Mouse (Mus musculus): ENCODE measurements at regions not wholly inside any gene's neighbourhood (a gene's known extent, or its start where the extent isn't known, plus 50 kb on each side); places are given as distances from the start of the nearest gene placed in this dataset.

DNA sequence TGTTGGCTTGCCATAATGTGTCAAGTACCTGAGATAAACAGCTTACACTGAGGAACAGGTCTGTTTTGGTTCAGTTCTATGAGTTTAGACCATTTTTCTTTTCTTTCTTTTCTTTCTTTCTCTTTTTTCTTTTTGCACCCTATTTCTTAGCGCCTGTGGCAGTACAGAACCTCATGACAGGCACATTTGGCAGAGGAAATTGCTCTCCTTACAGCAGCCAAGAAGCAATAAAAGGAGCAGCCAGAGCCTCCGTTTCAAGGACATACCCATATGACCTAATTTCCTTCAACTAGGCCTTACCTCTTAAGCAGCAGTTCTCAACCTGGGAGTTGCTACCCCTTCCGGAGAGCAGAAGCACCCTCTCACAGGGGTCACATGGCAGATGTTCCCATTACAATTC lies 173.9 kb upstream of the Clec14a start:
- DNase-seq (ENCODE audit: low spot score in 2 of 2) = no peak

GRCm38 (mm10) chr12:58441962-58442361 lies 172.9 kb upstream of the Clec14a start:
- DNase-seq (ENCODE audit: low spot score in 2 of 2) = no peak

- no peak for DNase-seq (ENCODE audit: low spot score in 2 of 2)
These were observed 171.6 kb upstream of the Clec14a start for GRCm38 (mm10) chr12:58440666-58441065.

DNA sequence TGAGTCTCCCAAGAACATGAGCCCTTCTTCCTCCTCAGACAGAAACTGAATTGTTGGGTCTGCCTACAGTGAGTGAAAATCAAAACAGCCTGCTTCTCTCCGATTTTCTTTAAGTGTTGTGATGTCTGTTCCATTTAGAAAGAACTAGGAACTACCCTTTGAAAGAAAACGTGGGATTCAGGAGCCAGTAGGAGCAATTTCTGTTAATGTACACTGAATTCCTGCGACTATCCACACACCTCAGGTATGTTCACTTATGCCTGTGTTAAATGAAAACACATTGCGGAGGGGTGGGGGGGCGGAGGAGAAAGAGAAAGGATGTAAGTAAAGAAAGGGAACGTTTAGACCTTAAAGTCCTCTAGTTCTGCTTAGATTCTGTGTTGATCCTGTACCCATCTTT lies 167.9 kb upstream of the Clec14a start:
- no peak for DNase-seq (ENCODE audit: low spot score in 2 of 2)

GRCm38 (mm10) chr12:58434504-58434903 lies 165.4 kb upstream of the Clec14a start:
- DNase-seq (ENCODE audit: low spot score in 2 of 2) = no peak

DNA sequence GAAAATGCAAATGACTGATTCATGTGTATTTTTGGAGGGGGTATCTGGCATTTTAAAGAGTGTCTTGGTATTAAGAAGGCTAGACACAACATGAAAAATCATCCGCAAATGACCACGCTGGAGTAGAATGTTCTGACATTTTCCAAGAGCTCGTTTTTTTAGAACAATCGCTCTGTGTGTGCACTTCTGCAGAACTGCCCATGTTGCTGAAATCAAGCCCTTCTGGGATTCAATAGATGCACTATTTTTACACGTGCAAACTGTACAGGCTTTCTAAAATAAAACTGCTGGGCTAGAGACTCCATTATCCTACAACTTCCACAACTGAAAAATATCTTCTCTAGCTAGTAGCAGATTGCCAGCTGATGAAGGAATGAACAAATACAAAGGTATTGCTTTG lies 160.8 kb upstream of the Clec14a start:
- peak in 1 of 2 experiments; percentile 51 for DNase-seq (ENCODE audit: low spot score in 2 of 2)

- no peak for DNase-seq (ENCODE audit: low spot score in 2 of 2)
These were observed 157.7 kb upstream of the Clec14a start for GRCm38 (mm10) chr12:58426758-58427157.

DNA sequence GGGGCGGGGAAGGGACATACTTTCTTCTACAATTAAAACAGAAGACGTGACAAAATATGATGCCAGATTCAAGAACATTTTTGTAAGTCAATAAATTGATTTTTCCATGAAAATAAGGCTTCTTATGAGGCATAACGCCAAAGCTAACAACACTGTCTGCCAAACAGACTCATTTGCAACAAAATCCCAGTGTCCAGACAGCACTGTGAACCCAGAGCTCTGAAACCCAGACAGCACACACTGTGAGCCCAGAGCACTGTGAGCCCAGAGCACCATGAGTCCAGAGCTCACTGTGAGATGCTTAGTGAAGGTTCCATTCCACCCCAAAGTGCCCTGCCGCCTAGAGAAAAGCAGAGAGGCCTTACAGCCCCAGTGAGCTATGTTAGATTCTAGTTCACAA lies 156.9 kb upstream of the Clec14a start:
- DNase-seq (ENCODE audit: low spot score in 2 of 2) = no peak

DNA sequence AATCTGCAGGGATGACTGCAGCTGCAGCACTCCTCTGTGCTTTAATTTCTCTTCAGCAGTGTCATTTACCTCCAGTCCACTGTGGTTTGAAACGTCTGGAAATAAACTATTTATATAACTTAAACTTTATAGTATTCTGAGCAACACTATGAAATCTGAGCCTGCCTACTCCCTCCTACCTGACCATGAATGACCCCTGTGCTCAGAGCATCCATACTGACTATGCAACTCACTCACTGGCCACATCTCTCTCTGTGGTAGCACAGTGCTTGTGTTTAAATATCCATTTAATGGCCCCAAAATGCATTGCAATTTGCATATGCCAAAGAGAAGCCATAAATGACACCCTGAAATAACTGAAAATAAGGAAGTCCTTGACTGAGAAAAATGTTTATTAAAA lies 154.5 kb upstream of the Clec14a start:
- no peak for DNase-seq (ENCODE audit: low spot score in 2 of 2)

- no peak for DNase-seq (ENCODE audit: low spot score in 2 of 2)
These were observed 132.8 kb upstream of the Clec14a start for GRCm38 (mm10) chr12:58401904-58402303.

DNA sequence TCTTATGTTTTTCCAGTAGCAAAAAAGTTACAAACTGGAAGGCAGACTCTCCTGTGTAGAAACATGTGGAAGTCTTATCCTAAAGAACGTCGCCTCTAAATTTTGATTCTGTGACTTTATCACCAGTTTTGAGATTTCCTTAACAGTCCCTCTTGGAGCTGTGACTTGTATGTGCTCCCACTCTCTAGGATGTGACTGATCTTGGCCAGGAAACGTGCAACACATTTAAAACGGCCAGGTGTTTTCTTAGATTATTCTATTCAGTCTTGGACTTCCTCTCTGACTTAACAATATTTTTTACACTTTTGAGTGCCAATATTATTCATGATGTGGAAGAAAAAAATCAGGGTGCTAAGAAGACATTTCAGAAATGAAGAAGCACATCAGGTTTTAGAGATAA lies 91.2 kb upstream of the Clec14a start:
- no peak for DNase-seq (ENCODE audit: low spot score in 2 of 2)

DNA sequence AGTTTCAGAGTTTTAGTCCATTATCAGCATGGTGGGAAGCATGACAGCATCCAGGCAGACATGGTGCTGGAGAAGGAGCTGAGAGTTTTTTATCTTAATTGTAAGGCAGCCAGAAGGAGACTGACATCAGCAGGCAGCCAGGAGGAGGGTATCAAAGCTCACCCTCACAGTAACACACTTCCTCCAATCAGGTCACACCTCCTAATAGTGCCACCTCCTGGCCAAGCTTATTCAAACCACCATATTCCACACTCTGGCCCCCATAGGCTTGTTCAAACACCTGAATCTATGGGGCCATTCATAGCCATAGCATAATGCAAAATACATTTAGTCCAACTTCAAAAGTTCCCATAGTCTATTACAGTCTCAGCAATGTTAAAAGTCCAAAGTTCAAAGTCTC lies 65.1 kb upstream of the Clec14a start:
- DNase-seq (ENCODE audit: low spot score in 2 of 2) = no peak

DNA sequence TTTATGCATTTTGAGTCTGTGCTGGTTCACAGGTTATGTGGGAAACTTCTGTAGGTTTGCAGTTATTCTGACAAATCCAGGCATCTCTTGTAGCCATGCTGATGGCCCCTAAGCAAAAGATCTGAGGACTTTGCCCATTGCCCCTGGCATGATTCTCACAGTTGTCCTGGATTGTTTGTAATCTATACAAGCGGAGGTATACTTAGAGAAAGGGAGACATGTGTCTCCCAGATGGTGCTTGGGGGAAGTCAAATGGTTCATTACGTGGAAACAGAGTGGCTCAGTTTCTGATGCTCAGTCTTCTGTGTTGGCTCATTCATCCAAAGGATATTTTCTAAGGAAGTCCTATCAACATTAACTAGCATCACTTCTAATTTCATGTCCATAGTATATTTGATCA lies 60.8 kb upstream of the Clec14a start:
- no peak for DNase-seq (ENCODE audit: low spot score in 2 of 2)

- no peak for DNase-seq (ENCODE audit: low spot score in 2 of 2)
These were observed 54.9 kb upstream of the Clec14a start for GRCm38 (mm10) chr12:58323953-58324352.

All from frontal cortex, postnatal 36 days (tissue).